Mouse (Mus musculus): ENCODE data around the gene Ercc2.
A peak's percentile ranks its signal among the peaks of the same experiment; 100 is the strongest.

- no peak for TF ChIP-seq POLR2A (IDR thresholded peaks at IDR 0.05; ENCODE audit: low read depth, low read length)
- peak; percentile 87 for TF ChIP-seq CTCF (IDR thresholded peaks at IDR 0.05; ENCODE audit: borderline replicate concordance, insufficient read depth, low read length)
These were observed 17.9 kb upstream of the Ercc2 start for GRCm38 (mm10) chr7:19363881-19364280.

Data from embryonic fibroblast, embryonic 13.5 days (primary cell).